Mouse (Mus musculus) embryonic fibroblast, embryonic 13.5 days (primary cell): Measurements from ENCODE around the gene Kazn. TPM values are rescaled to one million over a fixed set of nuclear protein-coding genes. Genes with fewer than 3 reads are reported as not detected.

Experiments used
- H3K27ac ChIP-seq: 2 replicates; pipeline ENCODE4 v1.5.1; 2012; ENCODE audit warnings: low read length, control low read depth, inconsistent platforms; ENCODE audit not compliant: insufficient read depth
- H3K4me1 ChIP-seq: 2 replicates; pipeline ENCODE4 v1.6.1; 2011; ENCODE audit warnings: low read length; ENCODE audit not compliant: control insufficient read depth, insufficient read depth
- H3K4me3 ChIP-seq: 2 replicates; pipeline ENCODE4 v1.5.1; 2011; ENCODE audit warnings: mild to moderate bottlenecking, control low read depth, low read length; ENCODE audit not compliant: insufficient read depth
- CTCF ChIP-seq: IDR thresholded peaks from 2 replicates; pipeline ENCODE4 v1.5.1; 2011; ENCODE audit warnings: mild to moderate bottlenecking, control low read depth, low read length, moderate library complexity, borderline replicate concordance; ENCODE audit not compliant: insufficient read depth
- POLR2A ChIP-seq: IDR thresholded peaks from 2 replicates; pipeline ENCODE4 v1.6.1; 2011; ENCODE audit warnings: low read depth, mild to moderate bottlenecking, control low read depth, low read length, moderate library complexity
- polyA plus RNA-seq: library from polyadenylated mRNA; stranded (reverse); fragments of >200 nt; gene quantifications from 2 replicates; pipeline ENCODE4 v1.2.4, GENCODE M21; 2011; ENCODE audit warnings: low read depth; ENCODE audit not compliant: missing spikeins, insufficient read length

Gene Kazn
- polyA plus RNA-seq, 1 experiment: 14.4 TPM

DNA sequence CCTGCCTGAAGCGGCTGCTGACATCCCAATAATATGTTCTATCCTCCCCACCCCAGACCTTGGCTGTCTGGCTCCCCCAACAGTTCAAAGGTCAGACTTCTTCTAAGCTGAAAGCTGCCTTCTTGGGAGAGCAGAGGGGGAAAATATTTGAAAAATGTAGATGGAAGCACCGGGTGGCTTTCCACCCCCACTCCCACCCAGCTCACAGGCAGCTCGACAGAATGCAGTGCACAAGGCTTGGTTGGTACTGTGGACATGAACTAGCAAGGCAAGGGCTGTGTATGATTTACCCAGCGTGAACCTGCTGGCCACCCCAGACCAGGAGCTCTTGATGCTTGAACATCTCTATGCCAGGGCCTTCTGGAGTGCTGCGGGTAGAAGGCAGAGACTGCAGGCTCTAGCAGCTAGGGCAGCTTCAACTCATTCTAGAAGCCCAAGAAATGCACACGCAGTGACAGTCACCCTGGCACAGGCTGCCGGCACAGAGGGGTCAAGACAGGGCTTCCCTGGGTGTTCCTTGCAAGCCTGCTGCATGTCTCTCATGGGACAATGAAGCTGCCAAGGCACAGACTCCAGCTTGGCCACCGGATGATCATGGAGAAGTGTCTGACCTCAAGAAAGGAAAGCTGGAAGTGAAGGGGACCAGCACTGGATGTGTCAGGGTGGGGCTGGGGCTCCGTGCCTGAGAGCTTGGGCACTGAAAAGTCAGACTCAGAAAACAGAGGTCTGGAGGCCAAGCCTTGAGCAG, 15.1 kb downstream of the Kazn start:
- Histone ChIP-seq H3K27ac (no peak overlapping the region), H3K4me1 (peaks cover 12% of the 10 kb centered on the region), H3K4me3 (no peak overlapping the region)
- TF ChIP-seq POLR2A (no peak), CTCF (no peak)

DNA sequence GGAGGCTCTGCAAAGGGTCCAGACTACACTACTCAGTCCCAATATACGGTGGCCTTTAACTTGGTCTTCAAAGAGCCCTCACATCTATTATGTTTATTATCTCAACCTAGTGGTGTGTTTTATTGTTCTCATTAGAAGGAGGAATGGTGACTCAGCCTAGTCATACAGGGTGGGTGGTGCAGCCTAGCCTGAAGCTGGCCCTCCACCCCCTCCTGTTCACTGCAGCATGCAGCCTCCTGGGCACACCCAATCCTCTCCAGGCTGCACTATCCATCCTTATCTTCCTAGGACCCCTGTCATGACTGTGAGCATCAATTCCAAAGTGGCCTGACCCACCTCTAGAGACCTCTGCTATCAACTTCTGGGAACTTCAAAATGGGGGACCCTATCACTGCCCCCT, 16.8 kb downstream of the Kazn start:
- no peak overlapping the region for H3K27ac ChIP-seq
- no peak overlapping the region for H3K4me3 ChIP-seq
- no peak for TF ChIP-seq CTCF
- no peak for TF ChIP-seq POLR2A
- peaks cover 12% of the 10 kb centered on the region for H3K4me1 ChIP-seq

GRCm38 (mm10) chr4:142221757-142222072, 17.5 kb downstream of the Kazn start:
- peaks cover 12% of the 10 kb centered on the region for H3K4me1 ChIP-seq
- H3K27ac ChIP-seq: no peak overlapping the region
- TF ChIP-seq POLR2A: no peak
- TF ChIP-seq CTCF: no peak
- H3K4me3 ChIP-seq: no peak overlapping the region

GRCm38 (mm10) chr4:142221025-142221756, 18.0 kb downstream of the Kazn start:
- Histone ChIP-seq H3K4me1 (peaks cover 12% of the 10 kb centered on the region), H3K4me3 (no peak overlapping the region), H3K27ac (no peak overlapping the region)
- no peak for TF ChIP-seq POLR2A
- TF ChIP-seq CTCF: no peak

GRCm38 (mm10) chr4:142218997-142219396, 20.2 kb downstream of the Kazn start:
- H3K4me3 ChIP-seq: no peak overlapping the region
- TF ChIP-seq POLR2A: no peak
- TF ChIP-seq CTCF: no peak
- H3K27ac ChIP-seq: no peak overlapping the region
- H3K4me1 ChIP-seq: peaks cover 6% of the 10 kb centered on the region

DNA sequence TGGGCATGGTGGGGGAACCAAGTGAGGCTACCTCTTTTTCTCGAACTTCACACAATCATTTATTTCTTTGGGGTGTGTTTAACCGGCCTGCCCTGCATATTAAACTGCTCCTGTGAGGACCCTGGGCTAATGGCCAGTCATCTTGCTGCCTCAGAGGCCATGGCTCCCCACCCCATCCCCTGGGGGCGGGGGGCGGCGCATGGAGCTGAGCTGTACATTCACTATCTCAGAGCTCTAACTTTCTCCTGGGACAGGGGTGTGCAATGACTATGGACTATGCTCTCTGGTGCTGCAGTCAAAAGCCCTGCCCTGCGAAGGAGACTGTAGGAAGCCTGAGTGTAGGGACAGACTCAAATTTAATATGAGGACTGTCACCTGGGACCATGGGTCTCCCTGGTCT, 22.2 kb downstream of the Kazn start:
- Histone ChIP-seq H3K4me3 (no peak overlapping the region), H3K4me1 (peaks cover 5% of the 10 kb centered on the region; the same call in 1 of the 2 replicates), H3K27ac (no peak overlapping the region)
- no peak for TF ChIP-seq POLR2A
- TF ChIP-seq CTCF: no peak

- H3K27ac ChIP-seq: no peak overlapping the region
- TF ChIP-seq POLR2A: no peak
- TF ChIP-seq CTCF: no peak
- H3K4me1 ChIP-seq: no peaks in the 10 kb centered on the region
- H3K4me3 ChIP-seq: no peak overlapping the region
These were observed 23.4 kb downstream of the Kazn start for GRCm38 (mm10) chr4:142215760-142216159.

- H3K27ac ChIP-seq: no peak overlapping the region
- TF ChIP-seq POLR2A: no peak
- no peak for TF ChIP-seq CTCF
- no peak overlapping the region for H3K4me3 ChIP-seq
- no peaks in the 10 kb centered on the region for H3K4me1 ChIP-seq
These were observed 24.7 kb downstream of the Kazn start for GRCm38 (mm10) chr4:142214532-142214931.

DNA sequence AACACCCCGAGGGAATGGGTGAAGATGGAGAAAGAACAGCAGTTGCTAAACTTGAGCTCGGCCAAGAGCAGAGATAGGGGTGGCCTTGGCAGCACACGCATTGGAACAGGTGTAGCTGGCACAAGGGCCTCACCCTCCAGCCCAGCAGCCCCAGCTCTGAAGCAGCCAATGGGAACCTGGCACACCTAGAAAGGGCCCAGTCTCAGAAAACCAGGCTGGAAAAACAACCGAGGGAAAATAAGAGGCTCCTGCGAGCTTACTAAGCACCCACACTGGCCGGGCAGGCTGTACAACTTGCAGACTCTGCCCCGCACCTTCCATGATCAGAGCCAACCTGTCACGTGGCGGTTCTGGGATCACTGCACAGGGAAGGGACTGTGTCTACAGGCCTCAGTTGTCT, 26.8 kb downstream of the Kazn start:
- Histone ChIP-seq H3K4me1 (no peaks in the 10 kb centered on the region), H3K4me3 (no peak overlapping the region), H3K27ac (no peak overlapping the region)
- TF ChIP-seq CTCF (no peak), POLR2A (no peak)

GRCm38 (mm10) chr4:142209884-142210283, 29.3 kb downstream of the Kazn start:
- Histone ChIP-seq H3K27ac (no peak overlapping the region), H3K4me3 (no peak overlapping the region), H3K4me1 (no peaks in the 10 kb centered on the region)
- TF ChIP-seq POLR2A (no peak), CTCF (no peak)

DNA sequence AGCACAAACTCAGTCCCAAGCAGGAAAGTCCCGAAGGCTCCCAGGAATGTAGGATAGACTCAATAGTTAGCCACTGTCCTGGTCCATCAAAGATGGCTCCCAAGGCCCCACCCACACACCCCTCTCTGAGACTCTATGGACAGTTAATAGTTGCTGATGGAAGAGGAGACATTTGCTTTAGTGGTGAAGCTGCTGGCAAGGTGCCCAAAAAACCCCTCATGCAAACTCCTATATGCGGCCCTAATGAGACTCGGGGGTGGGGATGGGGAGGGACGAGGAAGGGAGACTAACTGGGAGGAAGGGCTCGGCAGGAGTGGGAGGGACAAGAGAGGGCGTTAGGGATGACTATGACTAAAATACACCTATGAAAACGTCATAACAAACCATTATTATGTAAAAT, 29.7 kb downstream of the Kazn start:
- Histone ChIP-seq H3K4me3 (no peak overlapping the region), H3K27ac (no peak overlapping the region), H3K4me1 (no peaks in the 10 kb centered on the region)
- no peak for TF ChIP-seq CTCF
- no peak for TF ChIP-seq POLR2A
